Mouse (Mus musculus) kidney, embryonic 15.5 days (tissue): ENCODE data around the gene Dph5. TPM values are rescaled to one million over a fixed set of nuclear protein-coding genes. Genes with fewer than 3 reads are reported as not detected.

Experiments
- ATAC-seq: fragments of 200-750 bp; cut with Nextera tagmentation; replicated peaks from 2 replicates; pipeline ENCODE4 v1.8.0; 2017; ENCODE audit warnings: moderate TSS enrichment; ENCODE audit not compliant: low FRiP score
- H3K27ac ChIP-seq: fragments of 300-500 bp; sonication (generic); 2 replicates; pipeline ENCODE4 v1.5.1; 2015; ENCODE audit warnings: mild to moderate bottlenecking, inconsistent platforms
- H3K27me3 ChIP-seq: fragments of 300-500 bp; sonication (generic); 2 replicates; pipeline ENCODE4 v1.6.1; 2015; ENCODE audit warnings: inconsistent platforms
- H3K36me3 ChIP-seq: fragments of 300-500 bp; sonication (generic); 2 replicates; pipeline ENCODE4 v1.6.1; 2015; ENCODE audit warnings: inconsistent platforms
- H3K4me1 ChIP-seq: fragments of 300-500 bp; sonication (generic); 2 replicates; pipeline ENCODE4 v1.6.1; 2015; ENCODE audit warnings: inconsistent platforms
- H3K4me2 ChIP-seq: fragments of 300-500 bp; sonication (generic); 2 replicates; pipeline ENCODE4 v1.6.1; 2015; ENCODE audit warnings: moderate library complexity, mild to moderate bottlenecking, inconsistent platforms
- H3K4me3 ChIP-seq: fragments of 300-500 bp; sonication (generic); replicated peaks from 2 replicates; pipeline ENCODE4 v1.5.1; 2015; ENCODE audit warnings: mild to moderate bottlenecking, inconsistent platforms
- H3K9ac ChIP-seq: fragments of 300-500 bp; sonication (generic); 2 replicates; pipeline ENCODE4 v1.6.1; 2015; ENCODE audit warnings: mild to moderate bottlenecking, inconsistent platforms
- H3K9me3 ChIP-seq: fragments of 300-500 bp; sonication (generic); replicated peaks from 2 replicates; pipeline ENCODE4 v1.6.1; 2016; ENCODE audit warnings: inconsistent platforms
- WGBS: fragments of 180-500 bp; shearing (Covaris S2); methylation state at CpG from one replicate; pipeline ENCODE4 v1.1.7; 2015; ENCODE audit warnings: mixed read lengths; 5-methylcytosine and 5-hydroxymethylcytosine counted together
- polyA plus RNA-seq: library from polyadenylated mRNA; unstranded; fragments of >200 nt; fragmentation: Nextera tagmentation; extraction: Ambion mirVana; gene quantifications from 2 replicates; pipeline ENCODE4 v1.2.1, GENCODE M21; 2015

Dph5 gene
- polyA plus RNA-seq, 1 experiment from 2014 or later: 28.4 TPM

- Histone ChIP-seq H3K9me3 (no peaks in the 10 kb centered on the region), H3K27ac (no peak overlapping the region), H3K27me3 (no peaks in the 10 kb centered on the region), H3K4me2 (no peak overlapping the region), H3K36me3 (peaks cover 60% of the 10 kb centered on the region), H3K4me1 (no peaks in the 10 kb centered on the region), H3K4me3 (no peak overlapping the region), H3K9ac (no peak overlapping the region)
- WGBS: 96% methylated on average over 4 of the region's 4 CpGs
- no peak for ATAC-seq
Observed at GRCm38 (mm10) chr3:115940510-115940909, 52.9 kb downstream of the Dph5 start.

- Histone ChIP-seq H3K27me3 (no peaks in the 10 kb centered on the region), H3K4me1 (no peaks in the 10 kb centered on the region), H3K9me3 (no peaks in the 10 kb centered on the region), H3K4me3 (no peak overlapping the region), H3K36me3 (peaks cover 67% of the 10 kb centered on the region), H3K27ac (no peak overlapping the region), H3K9ac (no peak overlapping the region), H3K4me2 (no peak overlapping the region)
- no peak for ATAC-seq
- WGBS: 95% methylated on average over 8 of the region's 8 CpGs
Observed at GRCm38 (mm10) chr3:115941464-115941863, 53.8 kb downstream of the Dph5 start.

- no peak overlapping the region for H3K27ac ChIP-seq
- H3K36me3 ChIP-seq: peaks cover 58% of the 10 kb centered on the region
- no peak overlapping the region for H3K4me2 ChIP-seq
- ATAC-seq: no peak
- H3K27me3 ChIP-seq: no peaks in the 10 kb centered on the region
- H3K4me3 ChIP-seq: no peak overlapping the region
- no peak overlapping the region for H3K9ac ChIP-seq
- no peaks in the 10 kb centered on the region for H3K9me3 ChIP-seq
- 83% methylated on average over 6 of the region's 6 CpGs for WGBS
- H3K4me1 ChIP-seq: no peaks in the 10 kb centered on the region
Observed at GRCm38 (mm10) chr3:115944376-115944775, 56.7 kb downstream of the Dph5 start.

GRCm38 (mm10) chr3:115946272-115946671, 58.6 kb downstream of the Dph5 start:
- Histone ChIP-seq H3K4me3 (no peak overlapping the region), H3K36me3 (peaks cover 62% of the 10 kb centered on the region), H3K9me3 (no peaks in the 10 kb centered on the region), H3K4me2 (no peak overlapping the region), H3K27ac (no peak overlapping the region), H3K9ac (no peak overlapping the region), H3K27me3 (no peaks in the 10 kb centered on the region), H3K4me1 (no peaks in the 10 kb centered on the region)
- no peak for ATAC-seq
- WGBS: 93% methylated on average over 8 of the region's 8 CpGs

- H3K4me3 ChIP-seq: no peak overlapping the region
- no peaks in the 10 kb centered on the region for H3K9me3 ChIP-seq
- no peaks in the 10 kb centered on the region for H3K27me3 ChIP-seq
- H3K9ac ChIP-seq: no peak overlapping the region
- peaks cover 59% of the 10 kb centered on the region for H3K36me3 ChIP-seq
- WGBS: 73% methylated on average over 3 of the region's 3 CpGs
- no peak overlapping the region for H3K4me2 ChIP-seq
- no peak for ATAC-seq
- no peaks in the 10 kb centered on the region for H3K4me1 ChIP-seq
- no peak overlapping the region for H3K27ac ChIP-seq
Observed at GRCm38 (mm10) chr3:115949220-115949920, 61.7 kb downstream of the Dph5 start.

GRCm38 (mm10) chr3:115949921-115950877, 62.6 kb downstream of the Dph5 start:
- Histone ChIP-seq H3K9ac (no peak overlapping the region), H3K4me1 (no peaks in the 10 kb centered on the region), H3K27ac (no peak overlapping the region), H3K4me3 (no peak overlapping the region), H3K4me2 (no peak overlapping the region), H3K36me3 (peaks cover 55% of the 10 kb centered on the region), H3K27me3 (no peaks in the 10 kb centered on the region), H3K9me3 (no peaks in the 10 kb centered on the region)
- WGBS: 88% methylated on average over 6 of the region's 6 CpGs
- ATAC-seq: no peak

GRCm38 (mm10) chr3:115951221-115951620, 63.6 kb downstream of the Dph5 start:
- H3K4me3 ChIP-seq: no peak overlapping the region
- no peaks in the 10 kb centered on the region for H3K4me1 ChIP-seq
- no peak overlapping the region for H3K9ac ChIP-seq
- H3K36me3 ChIP-seq: peaks cover 58% of the 10 kb centered on the region
- H3K9me3 ChIP-seq: no peaks in the 10 kb centered on the region
- no peak overlapping the region for H3K4me2 ChIP-seq
- no peak for ATAC-seq
- 66% methylated on average over 3 of the region's 3 CpGs for WGBS
- no peaks in the 10 kb centered on the region for H3K27me3 ChIP-seq
- no peak overlapping the region for H3K27ac ChIP-seq

- WGBS: 89% methylated on average over 4 of the region's 4 CpGs
- no peaks in the 10 kb centered on the region for H3K27me3 ChIP-seq
- no peak overlapping the region for H3K4me3 ChIP-seq
- no peaks in the 10 kb centered on the region for H3K4me1 ChIP-seq
- no peak for ATAC-seq
- H3K27ac ChIP-seq: no peak overlapping the region
- H3K9ac ChIP-seq: no peak overlapping the region
- peaks cover 63% of the 10 kb centered on the region for H3K36me3 ChIP-seq
- H3K4me2 ChIP-seq: no peak overlapping the region
- H3K9me3 ChIP-seq: no peaks in the 10 kb centered on the region
Observed at GRCm38 (mm10) chr3:115952356-115952755, 64.7 kb downstream of the Dph5 start.

- Histone ChIP-seq H3K4me1 (no peaks in the 10 kb centered on the region), H3K9ac (no peak overlapping the region), H3K36me3 (peaks cover 69% of the 10 kb centered on the region), H3K4me2 (no peak overlapping the region), H3K27ac (no peak overlapping the region), H3K9me3 (no peaks in the 10 kb centered on the region), H3K27me3 (no peaks in the 10 kb centered on the region), H3K4me3 (no peak overlapping the region)
- 86% methylated on average over 3 of the region's 3 CpGs for WGBS
- no peak for ATAC-seq
Observed at GRCm38 (mm10) chr3:115953088-115953487, 65.5 kb downstream of the Dph5 start.

GRCm38 (mm10) chr3:115957223-115957622, 69.6 kb downstream of the Dph5 start:
- ATAC-seq: no peak
- Histone ChIP-seq H3K4me2 (no peak overlapping the region), H3K9ac (no peak overlapping the region), H3K9me3 (no peaks in the 10 kb centered on the region), H3K36me3 (peaks cover 61% of the 10 kb centered on the region), H3K4me1 (no peaks in the 10 kb centered on the region), H3K4me3 (no peak overlapping the region), H3K27ac (no peak overlapping the region), H3K27me3 (no peaks in the 10 kb centered on the region)
- WGBS: 95% methylated on average over 7 of the region's 7 CpGs

GRCm38 (mm10) chr3:115961311-115962027, 73.8 kb downstream of the Dph5 start:
- no peaks in the 10 kb centered on the region for H3K4me1 ChIP-seq
- no peak overlapping the region for H3K4me3 ChIP-seq
- no peak for ATAC-seq
- H3K36me3 ChIP-seq: peaks cover 34% of the 10 kb centered on the region
- no peaks in the 10 kb centered on the region for H3K27me3 ChIP-seq
- H3K4me2 ChIP-seq: no peak overlapping the region
- no peak overlapping the region for H3K9ac ChIP-seq
- H3K27ac ChIP-seq: no peak overlapping the region
- H3K9me3 ChIP-seq: no peaks in the 10 kb centered on the region
- 87% methylated on average over 11 of the region's 11 CpGs for WGBS

GRCm38 (mm10) chr3:115962028-115962415, 74.4 kb downstream of the Dph5 start:
- Histone ChIP-seq H3K27ac (no peak overlapping the region), H3K36me3 (peaks cover 30% of the 10 kb centered on the region), H3K4me3 (no peak overlapping the region), H3K27me3 (no peaks in the 10 kb centered on the region), H3K4me2 (no peak overlapping the region), H3K9ac (no peak overlapping the region), H3K4me1 (no peaks in the 10 kb centered on the region), H3K9me3 (no peaks in the 10 kb centered on the region)
- WGBS: 93% methylated on average over 4 of the region's 4 CpGs
- no peak for ATAC-seq
